19 mouse cellular contexts compared by ENCODE assay signal in the genomic region with DNA sequence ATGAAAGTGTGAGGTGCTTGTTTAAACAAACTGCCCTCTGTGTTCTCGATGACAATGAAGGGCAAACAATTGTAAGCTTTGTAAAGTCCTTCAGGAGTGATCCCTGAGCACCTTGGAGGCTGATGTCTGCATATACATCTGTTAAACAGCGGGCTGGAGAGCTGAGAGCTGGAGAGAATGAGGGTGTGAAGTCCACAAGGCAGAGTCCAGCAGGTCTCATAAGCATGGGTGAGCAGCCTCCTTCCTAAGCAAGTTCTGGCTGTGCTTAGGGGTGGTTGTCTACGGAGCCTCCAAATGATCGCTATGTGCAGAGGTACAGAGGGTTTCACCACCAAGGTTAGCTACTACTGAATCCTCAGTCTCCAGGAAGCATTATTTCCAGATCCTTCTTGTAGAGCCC.
"Had no signal": no experiment of that assay in that cellular context is flagged by ENCODE, and none has a peak within 500 bp of the region (broad histone marks: within the 10 kb centered on the region; RNA-seq: fewer than 3 reads in every experiment).

No protein-coding gene starts in this region.

- H3K9me3 ChIP-seq: lung, embryonic 15.5 days; megakaryocyte, embryonic 14.5 days; midbrain, embryonic 13.5 days; midbrain, embryonic 15.5 days; neural tube, embryonic 12.5 days had no signal

- H3K4me2 ChIP-seq: lung, embryonic 15.5 days; midbrain, embryonic 11.5 days; midbrain, embryonic 13.5 days; midbrain, embryonic 15.5 days; neural tube, embryonic 12.5 days had no signal

- H3K27ac ChIP-seq: lung, embryonic 15.5 days; macrophage; midbrain, embryonic 13.5 days; midbrain, embryonic 15.5 days; neural tube, embryonic 12.5 days had no signal

- H3K36me3 ChIP-seq: lung, embryonic 15.5 days; midbrain, embryonic 13.5 days; midbrain, embryonic 15.5 days; neural tube, embryonic 12.5 days had no signal

- H3K9ac ChIP-seq: lung, embryonic 15.5 days; midbrain, embryonic 13.5 days; midbrain, embryonic 15.5 days; neural tube, embryonic 12.5 days had no signal

- H3K4me3 ChIP-seq: lung, embryonic 15.5 days; megakaryocyte, embryonic 14.5 days; midbrain, embryonic 13.5 days; midbrain, embryonic 15.5 days; neural tube, embryonic 12.5 days had no signal

- ATAC-seq: lung, postnatal 0 days; midbrain, embryonic 13.5 days; midbrain, embryonic 15.5 days had no signal

- H3K27me3 ChIP-seq: lung, embryonic 15.5 days; megakaryocyte, embryonic 14.5 days; midbrain, embryonic 13.5 days; midbrain, embryonic 15.5 days; neural tube, embryonic 12.5 days had no signal

- DNase-seq: lung, adult 2 months; lung, postnatal 14 days; lung, postnatal 36 days; retina, postnatal 1 day; right cerebral cortex, adult 18-20 months; right cerebral cortex, postnatal 25 days; right cerebral cortex, postnatal 4 days; spleen, adult 18-20 months; thymus, adult 18-20 months; thymus, postnatal 14 days; thymus, postnatal 36 days had no signal

- H3K4me1 ChIP-seq: midbrain, embryonic 13.5 days; midbrain, embryonic 15.5 days; neural tube, embryonic 12.5 days had no signal
